Mouse (Mus musculus) MEL (cell line): ENCODE results near the gene Lyrm7. TPM values are rescaled to one million over a fixed set of nuclear protein-coding genes. Genes with fewer than 3 reads are reported as not detected.

ENCODE experiments used
- DNase-seq: peaks from one replicate; pipeline ENCODE4 v3.0.0; 2011; ENCODE audit warnings: low read depth, low spot score
- H3K27ac ChIP-seq: 2 replicates; pipeline ENCODE4 v1.5.1; 2012; ENCODE audit warnings: low read depth, mild to moderate bottlenecking, control low read depth, low read length, moderate library complexity; ENCODE audit not compliant: control insufficient read depth
- H3K27me3 ChIP-seq, 2 experiments: fragments of 150-350 bp in 1 of 2; sonication (generic) in 1 of 2; 2 replicates each; pipeline ENCODE4 v1.6.1; 2012; ENCODE audit warnings: low read length in 2 of 2, mild to moderate bottlenecking in 2 of 2, improper control_type of control experiment in 1 of 2, moderate library complexity in 1 of 2; ENCODE audit not compliant: insufficient read depth in 2 of 2, control insufficient read depth in 1 of 2
- H3K36me3 ChIP-seq, 2 experiments: 2 replicates each; pipeline ENCODE4 v1.6.1; 2012 to 2014; ENCODE audit warnings: low read length in 2 of 2, improper control_type of control experiment in 1 of 2, inconsistent platforms in 1 of 2, mild to moderate bottlenecking in 1 of 2; ENCODE audit not compliant: insufficient read depth in 2 of 2, control insufficient read depth in 1 of 2
- H3K4me1 ChIP-seq, 2 experiments: fragments of 150-350 bp in 1 of 2; sonication (generic) in 1 of 2; 2 replicates each; pipeline ENCODE4 v1.6.1; 2012; ENCODE audit warnings: low read length in 2 of 2, improper control_type of control experiment in 1 of 2, mild to moderate bottlenecking in 1 of 2; ENCODE audit not compliant: insufficient read depth in 2 of 2, control insufficient read depth in 1 of 2
- H3K4me3 ChIP-seq, 2 experiments: fragments of 150-350 bp in 1 of 2; sonication (generic) in 1 of 2; 2 replicates each; pipeline ENCODE4 v1.5.1; 2012; ENCODE audit warnings: low read depth in 2 of 2, low read length in 2 of 2, mild to moderate bottlenecking in 2 of 2, moderate library complexity in 2 of 2, control low read depth in 1 of 2, improper control_type of control experiment in 1 of 2; ENCODE audit not compliant: control insufficient read depth in 1 of 2, insufficient read depth in 1 of 2
- H3K79me2 ChIP-seq: 2 replicates; pipeline ENCODE4 v1.6.1; 2012; ENCODE audit warnings: mild to moderate bottlenecking, low read length, moderate library complexity; ENCODE audit not compliant: control insufficient read depth, poor library complexity, insufficient read depth
- H3K9ac ChIP-seq: 2 replicates; pipeline ENCODE4 v1.6.1; 2012; ENCODE audit warnings: low read depth, mild to moderate bottlenecking, control low read depth, low read length, moderate library complexity; ENCODE audit not compliant: control insufficient read depth, poor library complexity, severe bottlenecking
- H3K9me3 ChIP-seq: fragments of 150-350 bp; sonication (generic); replicated peaks from 2 replicates; pipeline ENCODE4 v1.6.1; 2012; ENCODE audit warnings: mild to moderate bottlenecking, low read length, improper control_type of control experiment, moderate library complexity; ENCODE audit not compliant: insufficient read depth
- E2F4 ChIP-seq: IDR thresholded peaks from 2 replicates; pipeline ENCODE4 v1.6.1; 2011; ENCODE audit warnings: low read depth, low read length, improper control_type of control experiment, borderline replicate concordance
- ELF1 ChIP-seq: IDR thresholded peaks from 2 replicates; pipeline ENCODE4 v1.6.1; 2014; ENCODE audit warnings: low read depth, mild to moderate bottlenecking, inconsistent platforms, low read length, improper control_type of control experiment, moderate library complexity
- EP300 ChIP-seq, 2 experiments: IDR thresholded peaks; 2 replicates each; pipeline ENCODE4 v1.6.1; 2011; ENCODE audit warnings: improper control_type of control experiment in 2 of 2, low read length in 2 of 2, low read depth in 1 of 2, mild to moderate bottlenecking in 1 of 2
- GATA1 ChIP-seq: IDR thresholded peaks from 2 replicates; pipeline ENCODE4 v1.6.1; 2011; ENCODE audit warnings: low read depth, low read length, improper control_type of control experiment
- MAFK ChIP-seq: IDR thresholded peaks from 2 replicates; pipeline ENCODE4 v1.6.1; 2011; ENCODE audit warnings: low read depth, mild to moderate bottlenecking, low read length, improper control_type of control experiment, borderline replicate concordance
- NELFE ChIP-seq: IDR thresholded peaks from 2 replicates; pipeline ENCODE4 v1.6.1; 2011; ENCODE audit warnings: low read depth, low read length, improper control_type of control experiment
- POLR2AphosphoS2 ChIP-seq: IDR thresholded peaks from 2 replicates; pipeline ENCODE4 v1.6.1; 2011; ENCODE audit warnings: low read length, improper control_type of control experiment
- POLR2AphosphoS5 ChIP-seq: IDR thresholded peaks from 2 replicates; pipeline ENCODE4 v1.6.1; 2012; ENCODE audit warnings: low read depth, borderline replicate concordance, mild to moderate bottlenecking, inconsistent platforms, low read length, moderate library complexity, mixed read lengths
- RAD21 ChIP-seq: IDR thresholded peaks from 2 replicates; pipeline ENCODE4 v1.6.1; 2011; ENCODE audit warnings: mild to moderate bottlenecking, low read depth, low read length, improper control_type of control experiment
- RCOR1 ChIP-seq: IDR thresholded peaks from 2 replicates; pipeline ENCODE4 v1.6.1; 2012; ENCODE audit warnings: low read depth, mild to moderate bottlenecking, inconsistent platforms, low read length, improper control_type of control experiment
- TBP ChIP-seq: IDR thresholded peaks from 2 replicates; pipeline ENCODE4 v1.8.0; 2011; ENCODE audit warnings: low read depth, low read length, improper control_type of control experiment
- TCF12 ChIP-seq: IDR thresholded peaks from 2 replicates; pipeline ENCODE4 v1.6.1; 2014; ENCODE audit warnings: low read depth, mild to moderate bottlenecking, inconsistent platforms, low read length, improper control_type of control experiment, moderate library complexity
- UBTF ChIP-seq: IDR thresholded peaks from 2 replicates; pipeline ENCODE4 v1.6.1; 2012; ENCODE audit warnings: low read depth, mild to moderate bottlenecking, inconsistent platforms, low read length, improper control_type of control experiment, moderate library complexity, borderline replicate concordance; ENCODE audit not compliant: insufficient read depth
- polyA plus RNA-seq, 2 experiments: library from polyadenylated mRNA; stranded (reverse) in 1 of 2; unstranded in 1 of 2; fragments of >175 nt in 1 of 2; fragments of >200 nt in 1 of 2; gene quantifications; 2 replicates each; pipeline versions ENCODE4 v1.2.1 to v1.2.4; 2012; ENCODE audit warnings: low replicate concordance in 2 of 2, low read depth in 1 of 2; ENCODE audit not compliant: insufficient read length in 2 of 2, insufficient read depth in 1 of 2, missing spikeins in 1 of 2
- total RNA-seq: library from RNA; depleted of rRNA; stranded (reverse); fragments of 300-350 nt; gene quantifications from 2 replicates; pipeline ENCODE4 v1.2.3, GENCODE M21; 2012

Gene Lyrm7
- total and polyA plus RNA-seq, 3 experiments: 12.3 to 188 (median 20.9) TPM

GRCm38 (mm10) chr11:54884197-54884828 lies 23.6 kb upstream of the Lyrm7 start (continued):
- TF ChIP-seq RCOR1 (peak; percentile 83), UBTF (no peak), POLR2AphosphoS2 (no peak)
- TF ChIP-seq, all 39 proteins: peak for 21

- peaks cover 17 to 37% of the 10 kb centered on the region in 2 experiments for H3K4me1 ChIP-seq
- H3K36me3 ChIP-seq: peaks cover 0 to 12% of the 10 kb centered on the region in 2 experiments; a peak in 2 of 4 replicates
- TF ChIP-seq EP300 (IDR thresholded peaks at IDR 0.05; ENCODE audit: low read depth in 1 of 2, low read length in 2 of 2) (no peak), ELF1 (no peak), E2F4 (no peak)
- H3K27ac ChIP-seq: no peak overlapping the region
- no peaks in the 10 kb centered on the region for H3K9me3 ChIP-seq
- no peak for DNase-seq
- no peak overlapping the region for H3K4me3 ChIP-seq
- H3K27me3 ChIP-seq: no peaks in the 10 kb centered on the region
- no peak overlapping the region for H3K9ac ChIP-seq
- no peaks in the 10 kb centered on the region for H3K79me2 ChIP-seq
Observed at GRCm38 (mm10) chr11:54882671-54883070, 22.0 kb upstream of the Lyrm7 start.

- Histone ChIP-seq H3K27me3 (no peaks in the 10 kb centered on the region), H3K36me3 (peaks cover 0 to 12% of the 10 kb centered on the region in 2 experiments; a peak in 2 of 4 replicates), H3K9ac (no peak overlapping the region), H3K4me1 (peaks cover 17 to 37% of the 10 kb centered on the region in 2 experiments), H3K4me3 (no peak overlapping the region), H3K9me3 (no peaks in the 10 kb centered on the region)
- DNase-seq: no peak
- TF ChIP-seq GATA1: no peak
- TF ChIP-seq POLR2AphosphoS5: no peak
- no peak for TF ChIP-seq TBP
- TF ChIP-seq TCF12: no peak
- no peak for TF ChIP-seq EP300 (IDR thresholded peaks at IDR 0.05; ENCODE audit: low read depth in 1 of 2, low read length in 2 of 2)
- no peak for TF ChIP-seq NELFE
- TF ChIP-seq MAFK: no peak
- TF ChIP-seq RAD21: no peak
- TF ChIP-seq, all 39 proteins: peak for 0
- Histone ChIP-seq H3K27ac (no peak overlapping the region), H3K79me2 (no peaks in the 10 kb centered on the region)
Observed at GRCm38 (mm10) chr11:54881051-54881474, 20.3 kb upstream of the Lyrm7 start.
